Mouse (Mus musculus): ENCODE measurements around the gene Elfn2. TPM values are rescaled to one million over a fixed set of nuclear protein-coding genes. Genes with fewer than 3 reads are reported as not detected.

Elfn2 gene
- polyA plus RNA-seq, 1 experiment from 2014 or later, result 8.2 TPM

DNA sequence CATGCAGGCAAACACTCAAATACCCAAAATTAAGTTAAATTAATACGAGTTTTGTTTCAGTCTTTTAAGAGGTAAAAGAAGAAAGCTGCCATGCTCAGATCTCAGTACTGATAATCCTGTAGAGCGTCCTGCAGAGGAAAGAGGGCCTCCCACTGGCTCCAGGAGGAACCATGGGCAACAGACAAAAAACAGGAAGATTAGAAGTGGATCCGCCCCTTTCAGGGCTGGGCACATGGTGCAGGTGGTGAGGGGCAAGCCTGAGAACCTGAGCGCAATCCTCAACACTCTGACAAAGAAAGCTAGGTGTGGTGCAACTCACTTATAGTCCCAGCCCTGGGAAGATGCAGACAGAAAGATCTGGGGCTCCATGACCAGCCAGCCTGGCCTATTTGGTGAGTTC lies 13.3 kb upstream of the Elfn2 start:
- H3K4me3 ChIP-seq (replicated peaks; ENCODE audit: low read length), result no peak overlapping the region

GRCm38 (mm10) chr15:78730315-78731049 lies 11.9 kb upstream of the Elfn2 start:
- H3K4me1 ChIP-seq (replicated peaks; ENCODE audit: control insufficient read depth, insufficient read depth, low read length), result peaks cover 11% of the 10 kb centered on the region
- no peak overlapping the region for H3K4me2 ChIP-seq (ENCODE audit: low read length)
- WGBS, result 93% methylated on average over 12 of the region's 12 CpGs
- H3K9me3 ChIP-seq (ENCODE audit: control insufficient read depth, low read length), result no peaks in the 10 kb centered on the region
- no peaks in the 10 kb centered on the region for H3K36me3 ChIP-seq (ENCODE audit: control insufficient read depth, insufficient read depth)
- no peak overlapping the region for H3K27ac ChIP-seq (ENCODE audit: low read length)
- no peak for ATAC-seq
- H3K4me3 ChIP-seq (replicated peaks; ENCODE audit: low read length), result no peak overlapping the region
- no peak overlapping the region for H3K9ac ChIP-seq (replicated peaks; ENCODE audit: low read depth, low read length)
- no peaks in the 10 kb centered on the region for H3K27me3 ChIP-seq (replicated peaks; ENCODE audit: control insufficient read depth, insufficient read depth, low read length)

More for the DNA sequence above, 13.3 kb upstream of the Elfn2 start:
- Histone ChIP-seq H3K4me1 (replicated peaks; ENCODE audit: control insufficient read depth, insufficient read depth, low read length) (peaks cover 24% of the 10 kb centered on the region), H3K4me2 (ENCODE audit: low read length) (no peak overlapping the region), H3K27me3 (replicated peaks; ENCODE audit: control insufficient read depth, insufficient read depth, low read length) (no peaks in the 10 kb centered on the region), H3K27ac (ENCODE audit: low read length) (no peak overlapping the region), H3K9ac (replicated peaks; ENCODE audit: low read depth, low read length) (no peak overlapping the region), H3K36me3 (ENCODE audit: control insufficient read depth, insufficient read depth) (no peaks in the 10 kb centered on the region), H3K9me3 (ENCODE audit: control insufficient read depth, low read length) (no peaks in the 10 kb centered on the region)
- no peak for ATAC-seq
- WGBS, result 46% methylated on average over 4 of the region's 4 CpGs

GRCm38 (mm10) chr15:78726697-78727096 lies 8.1 kb upstream of the Elfn2 start:
- no peaks in the 10 kb centered on the region for H3K4me1 ChIP-seq (replicated peaks; ENCODE audit: control insufficient read depth, insufficient read depth, low read length)
- H3K9me3 ChIP-seq (ENCODE audit: control insufficient read depth, low read length), result no peaks in the 10 kb centered on the region
- H3K27me3 ChIP-seq (replicated peaks; ENCODE audit: control insufficient read depth, insufficient read depth, low read length), result no peaks in the 10 kb centered on the region
- no peak overlapping the region for H3K4me2 ChIP-seq (ENCODE audit: low read length)
- H3K36me3 ChIP-seq (ENCODE audit: control insufficient read depth, insufficient read depth), result no peaks in the 10 kb centered on the region
- WGBS, result 66% methylated on average over 7 of the region's 7 CpGs
- no peak for ATAC-seq
- H3K4me3 ChIP-seq (replicated peaks; ENCODE audit: low read length), result no peak overlapping the region
- no peak overlapping the region for H3K9ac ChIP-seq (replicated peaks; ENCODE audit: low read depth, low read length)
- H3K27ac ChIP-seq (ENCODE audit: low read length), result no peak overlapping the region

- no peaks in the 10 kb centered on the region for H3K36me3 ChIP-seq (ENCODE audit: control insufficient read depth, insufficient read depth)
Measured at GRCm38 (mm10) chr15:78720532-78720931, 2.0 kb upstream of the Elfn2 start.

DNA sequence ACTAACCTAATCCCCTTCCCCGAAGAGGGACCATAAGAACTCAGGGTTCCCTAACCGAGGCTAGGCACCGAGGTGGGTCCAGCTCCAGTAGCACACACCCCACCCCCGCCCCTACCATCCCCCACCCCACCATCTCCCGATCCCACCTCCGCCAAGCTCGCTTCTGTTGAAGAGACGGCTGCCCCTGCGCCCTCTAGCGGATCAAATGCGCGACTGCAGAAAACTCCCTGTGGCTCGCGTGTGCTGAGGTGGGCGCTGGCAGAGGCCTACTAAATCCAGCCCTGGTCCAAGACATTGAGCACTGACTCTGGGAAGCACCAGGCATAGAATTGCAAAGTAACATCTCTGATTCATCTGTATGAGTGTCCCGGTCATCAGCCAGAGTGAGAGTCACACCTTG lies 1.5 kb upstream of the Elfn2 start:
- H3K27me3 ChIP-seq (replicated peaks; ENCODE audit: control insufficient read depth, insufficient read depth, low read length), result peaks cover 12% of the 10 kb centered on the region; the same call in 1 of the 2 replicates
- 2% methylated on average over 16 of the region's 16 CpGs for WGBS
- peak overlapping the region; percentile 32 for H3K4me2 ChIP-seq (ENCODE audit: low read length)
- H3K9ac ChIP-seq (replicated peaks; ENCODE audit: low read depth, low read length), result no peak overlapping the region
- no peaks in the 10 kb centered on the region for H3K9me3 ChIP-seq (ENCODE audit: control insufficient read depth, low read length)
- no peaks in the 10 kb centered on the region for H3K36me3 ChIP-seq (ENCODE audit: control insufficient read depth, insufficient read depth)
- no peak overlapping the region for H3K4me3 ChIP-seq (replicated peaks; ENCODE audit: low read length)
- H3K4me1 ChIP-seq (replicated peaks; ENCODE audit: control insufficient read depth, insufficient read depth, low read length), result peaks cover 33% of the 10 kb centered on the region
- 0 out of 2 replicates have a peak, but pooled peaks have one; percentile 24 for ATAC-seq
- H3K27ac ChIP-seq (ENCODE audit: low read length), result no peak overlapping the region

More at GRCm38 (mm10) chr15:78720532-78720931, 2.0 kb upstream of the Elfn2 start:
- 75% methylated on average over 7 of the region's 7 CpGs for WGBS
- H3K4me2 ChIP-seq (ENCODE audit: low read length), result no peak overlapping the region
- no peak overlapping the region for H3K4me3 ChIP-seq (replicated peaks; ENCODE audit: low read length)
- ATAC-seq, result no peak
- H3K9me3 ChIP-seq (ENCODE audit: control insufficient read depth, low read length), result no peaks in the 10 kb centered on the region
- H3K4me1 ChIP-seq (replicated peaks; ENCODE audit: control insufficient read depth, insufficient read depth, low read length), result peaks cover 33% of the 10 kb centered on the region
- peaks cover 12% of the 10 kb centered on the region; the same call in 1 of the 2 replicates for H3K27me3 ChIP-seq (replicated peaks; ENCODE audit: control insufficient read depth, insufficient read depth, low read length)
- no peak overlapping the region for H3K9ac ChIP-seq (replicated peaks; ENCODE audit: low read depth, low read length)
- H3K27ac ChIP-seq (ENCODE audit: low read length), result no peak overlapping the region

GRCm38 (mm10) chr15:78719416-78719815 lies 845 bp upstream of the Elfn2 start:
- 8% methylated on average over 14 of the region's 14 CpGs for WGBS
- H3K36me3 ChIP-seq (ENCODE audit: control insufficient read depth, insufficient read depth), result no peaks in the 10 kb centered on the region
- peaks cover 12% of the 10 kb centered on the region; the same call in 1 of the 2 replicates for H3K27me3 ChIP-seq (replicated peaks; ENCODE audit: control insufficient read depth, insufficient read depth, low read length)
- H3K4me3 ChIP-seq (replicated peaks; ENCODE audit: low read length), result no peak overlapping the region; the same call in 1 of the 2 replicates
- H3K4me1 ChIP-seq (replicated peaks; ENCODE audit: control insufficient read depth, insufficient read depth, low read length), result peaks cover 33% of the 10 kb centered on the region
- ATAC-seq, result peak; percentile 16; the same call in 1 of the 2 replicates
- no peaks in the 10 kb centered on the region for H3K9me3 ChIP-seq (ENCODE audit: control insufficient read depth, low read length)
- peak overlapping the region; percentile 89; the same call in 1 of the 2 replicates for H3K4me2 ChIP-seq (ENCODE audit: low read length)
- H3K9ac ChIP-seq (replicated peaks; ENCODE audit: low read depth, low read length), result no peak overlapping the region
- H3K27ac ChIP-seq (ENCODE audit: low read length), result no peak overlapping the region

DNA sequence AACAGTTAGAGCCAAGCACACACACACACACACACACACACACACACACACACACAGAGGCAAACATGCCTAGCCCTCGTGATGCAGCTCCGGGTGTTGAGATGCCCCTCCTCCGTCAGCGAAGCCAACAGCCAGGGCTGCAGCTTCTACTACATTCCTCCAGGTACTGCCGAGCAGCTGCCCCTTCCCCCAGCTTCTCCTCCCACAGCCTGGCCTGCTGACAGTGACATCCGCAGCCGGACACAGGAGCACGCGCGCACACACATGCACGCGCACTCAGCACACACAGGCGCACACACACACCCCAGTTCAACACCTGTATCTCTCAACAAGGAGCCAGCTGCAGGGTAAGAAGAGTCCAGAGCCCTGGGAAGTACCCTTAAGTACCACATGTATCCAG lies 1.6 kb downstream of the Elfn2 start:
- H3K36me3 ChIP-seq (ENCODE audit: control insufficient read depth, insufficient read depth), result no peaks in the 10 kb centered on the region
- peak overlapping the region; percentile 69 for H3K4me3 ChIP-seq (replicated peaks; ENCODE audit: low read length)
- 56% methylated on average over 13 of the region's 13 CpGs for WGBS
- H3K9me3 ChIP-seq (ENCODE audit: control insufficient read depth, low read length), result no peaks in the 10 kb centered on the region
- H3K9ac ChIP-seq (replicated peaks; ENCODE audit: low read depth, low read length), result peak overlapping the region; percentile 41; the same call in 1 of the 2 replicates
- H3K4me1 ChIP-seq (replicated peaks; ENCODE audit: control insufficient read depth, insufficient read depth, low read length), result peaks cover 52% of the 10 kb centered on the region
- H3K27me3 ChIP-seq (replicated peaks; ENCODE audit: control insufficient read depth, insufficient read depth, low read length), result peaks cover 14% of the 10 kb centered on the region; the same call in 1 of the 2 replicates
- peak overlapping the region; percentile 89 for H3K4me2 ChIP-seq (ENCODE audit: low read length)
- no peak for ATAC-seq
- H3K27ac ChIP-seq (ENCODE audit: low read length), result no peak overlapping the region

GRCm38 (mm10) chr15:78715856-78716255 lies 2.7 kb downstream of the Elfn2 start:
- Histone ChIP-seq H3K9ac (replicated peaks; ENCODE audit: low read depth, low read length) (no peak overlapping the region), H3K9me3 (ENCODE audit: control insufficient read depth, low read length) (no peaks in the 10 kb centered on the region), H3K4me3 (replicated peaks; ENCODE audit: low read length) (no peak overlapping the region), H3K4me2 (ENCODE audit: low read length) (peak overlapping the region; percentile 6; the same call in 1 of the 2 replicates), H3K36me3 (ENCODE audit: control insufficient read depth, insufficient read depth) (no peaks in the 10 kb centered on the region), H3K27ac (ENCODE audit: low read length) (no peak overlapping the region), H3K4me1 (replicated peaks; ENCODE audit: control insufficient read depth, insufficient read depth, low read length) (peaks cover 63% of the 10 kb centered on the region), H3K27me3 (replicated peaks; ENCODE audit: control insufficient read depth, insufficient read depth, low read length) (peaks cover 14% of the 10 kb centered on the region; the same call in 1 of the 2 replicates)
- ATAC-seq, result no peak
- WGBS, result 41% methylated on average over 5 of the region's 5 CpGs

DNA sequence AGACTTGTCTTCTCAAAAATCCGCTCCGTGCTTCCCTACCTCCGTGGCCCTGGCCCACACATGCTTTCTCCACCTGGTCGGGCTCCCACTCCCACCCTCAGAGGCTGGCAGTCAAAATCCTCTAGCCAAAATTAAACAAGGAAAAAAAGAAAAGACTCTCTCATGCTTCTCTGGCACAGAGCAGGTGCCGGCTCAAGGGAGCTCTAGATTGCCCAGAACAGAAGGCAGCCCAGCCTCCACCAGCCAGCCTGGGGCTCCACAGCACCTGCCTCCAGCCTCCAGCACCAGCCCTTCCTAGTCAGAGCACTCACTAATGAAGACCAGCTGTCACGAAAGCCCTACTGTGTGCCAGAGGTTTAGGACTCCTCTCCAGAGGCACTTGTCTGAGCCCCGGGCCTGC lies 4.8 kb downstream of the Elfn2 start:
- Histone ChIP-seq H3K36me3 (ENCODE audit: control insufficient read depth, insufficient read depth) (no peaks in the 10 kb centered on the region), H3K4me1 (replicated peaks; ENCODE audit: control insufficient read depth, insufficient read depth, low read length) (peaks cover 67% of the 10 kb centered on the region), H3K9ac (replicated peaks; ENCODE audit: low read depth, low read length) (peak overlapping the region; percentile 22; the same call in 1 of the 2 replicates), H3K9me3 (ENCODE audit: control insufficient read depth, low read length) (no peaks in the 10 kb centered on the region), H3K27me3 (replicated peaks; ENCODE audit: control insufficient read depth, insufficient read depth, low read length) (peaks cover 7% of the 10 kb centered on the region; the same call in 1 of the 2 replicates), H3K4me3 (replicated peaks; ENCODE audit: low read length) (no peak overlapping the region), H3K27ac (ENCODE audit: low read length) (no peak overlapping the region), H3K4me2 (ENCODE audit: low read length) (0 out of 2 replicates have a peak overlapping the region, but pooled peaks have one; percentile 3)
- 75% methylated on average over 7 of the region's 7 CpGs for WGBS
- no peak for ATAC-seq

Data from forebrain, embryonic 16.5 days (tissue).